Mouse (Mus musculus): ENCODE results near the gene Gm9817. TPM values are rescaled to one million over a fixed set of nuclear protein-coding genes. Genes with fewer than 3 reads are reported as not detected.

Gm9817 gene
- polyA plus RNA-seq, 1 experiment, result 0.02 TPM

GRCm38 (mm10) chr13:45088796-45089221, 10.3 kb downstream of the Gm9817 start:
- H3ac ChIP-seq (ENCODE audit: control insufficient read depth, insufficient read length), result no peak overlapping the region
- no peaks in the 10 kb centered on the region for H3K79me2 ChIP-seq (ENCODE audit: control insufficient read depth, insufficient read depth)
- H3K27me3 ChIP-seq (ENCODE audit: control insufficient read depth, insufficient read depth, insufficient read length), result peaks cover 11% of the 10 kb centered on the region
- TF ChIP-seq MYOD1 (IDR thresholded peaks at IDR 0.05; ENCODE audit: control insufficient read depth in 1 of 3, insufficient read length in 2 of 3, low read depth in 2 of 3) (no peak), SRF (IDR thresholded peaks at IDR 0.05; ENCODE audit: control insufficient read depth, insufficient read length, low read depth) (no peak), REST (IDR thresholded peaks at IDR 0.05; ENCODE audit: insufficient read depth, insufficient read length) (no peak), MYOG (IDR thresholded peaks at IDR 0.05; ENCODE audit: control insufficient read depth in 1 of 3, insufficient read depth in 1 of 3, insufficient read length in 2 of 3, low read depth in 2 of 3) (no peak), E2F4 (IDR thresholded peaks at IDR 0.05; ENCODE audit: insufficient read depth) (no peak), TCF3 (IDR thresholded peaks at IDR 0.05; ENCODE audit: insufficient read length, low read depth) (no peak), MAX (IDR thresholded peaks at IDR 0.05; ENCODE audit: low read depth) (no peak), POLR2A (IDR thresholded peaks at IDR 0.05; ENCODE audit: insufficient read length, low read depth) (no peak), USF1 (IDR thresholded peaks at IDR 0.05; ENCODE audit: low read depth) (no peak), CEBPB (IDR thresholded peaks at IDR 0.05; ENCODE audit: insufficient read depth, poor library complexity, severe bottlenecking) (no peak), TCF12 (IDR thresholded peaks at IDR 0.05; ENCODE audit: insufficient read depth, poor library complexity, severe bottlenecking) (no peak), POLR2AphosphoS2 (IDR thresholded peaks at IDR 0.05; ENCODE audit: insufficient read length, low read depth) (no peak)
- no peak overlapping the region for H3K4me3 ChIP-seq
- no peaks in the 10 kb centered on the region for H3K36me3 ChIP-seq (ENCODE audit: control insufficient read depth, insufficient read depth)
- H3K4me2 ChIP-seq (ENCODE audit: low read depth), result no peak overlapping the region

GRCm38 (mm10) chr13:45089846-45090245, 11.4 kb downstream of the Gm9817 start:
- Histone ChIP-seq H3K4me2 (ENCODE audit: low read depth) (no peak overlapping the region), H3ac (ENCODE audit: control insufficient read depth, insufficient read length) (no peak overlapping the region), H3K4me3 (no peak overlapping the region), H3K36me3 (ENCODE audit: control insufficient read depth, insufficient read depth) (no peaks in the 10 kb centered on the region), H3K27me3 (ENCODE audit: control insufficient read depth, insufficient read depth, insufficient read length) (peaks cover 8% of the 10 kb centered on the region), H3K79me2 (ENCODE audit: control insufficient read depth, insufficient read depth) (no peaks in the 10 kb centered on the region)
- no peak for TF ChIP-seq TCF12 (IDR thresholded peaks at IDR 0.05; ENCODE audit: insufficient read depth, poor library complexity, severe bottlenecking)
- TF ChIP-seq REST (IDR thresholded peaks at IDR 0.05; ENCODE audit: insufficient read depth, insufficient read length), result no peak
- no peak for TF ChIP-seq E2F4 (IDR thresholded peaks at IDR 0.05; ENCODE audit: insufficient read depth)
- TF ChIP-seq TCF3 (IDR thresholded peaks at IDR 0.05; ENCODE audit: insufficient read length, low read depth), result no peak
- TF ChIP-seq MAX (IDR thresholded peaks at IDR 0.05; ENCODE audit: low read depth), result no peak
- TF ChIP-seq USF1 (IDR thresholded peaks at IDR 0.05; ENCODE audit: low read depth), result no peak
- TF ChIP-seq CEBPB (IDR thresholded peaks at IDR 0.05; ENCODE audit: insufficient read depth, poor library complexity, severe bottlenecking), result no peak

DNA sequence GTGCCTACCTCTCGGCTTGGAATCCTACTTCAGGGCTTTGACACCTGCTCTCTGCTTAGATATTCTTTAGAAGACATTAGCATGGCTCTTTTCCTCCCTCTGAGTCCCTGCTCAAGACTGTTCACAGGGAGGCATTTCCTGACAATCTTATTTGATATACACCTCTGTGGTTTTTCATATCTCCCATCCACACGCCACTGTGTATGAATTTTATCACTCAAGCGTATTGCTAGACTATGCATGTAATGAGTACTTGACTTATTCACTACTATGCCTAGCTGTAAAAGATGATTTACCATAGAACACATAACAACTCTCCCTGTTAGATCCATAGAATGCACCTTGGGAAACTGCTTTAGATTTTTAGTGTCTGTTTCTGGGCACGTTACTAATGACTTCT, 14.3 kb downstream of the Gm9817 start:
- H3K27me3 ChIP-seq (ENCODE audit: control insufficient read depth, insufficient read depth, insufficient read length), result no peaks in the 10 kb centered on the region
- no peak for TF ChIP-seq CEBPB (IDR thresholded peaks at IDR 0.05; ENCODE audit: insufficient read depth, poor library complexity, severe bottlenecking)
- no peak for TF ChIP-seq E2F4 (IDR thresholded peaks at IDR 0.05; ENCODE audit: insufficient read depth)
- no peak for TF ChIP-seq REST (IDR thresholded peaks at IDR 0.05; ENCODE audit: insufficient read depth, insufficient read length)
- no peak for TF ChIP-seq TCF12 (IDR thresholded peaks at IDR 0.05; ENCODE audit: insufficient read depth, poor library complexity, severe bottlenecking)
- TF ChIP-seq POLR2AphosphoS2 (IDR thresholded peaks at IDR 0.05; ENCODE audit: insufficient read length, low read depth), result no peak
- TF ChIP-seq MAX (IDR thresholded peaks at IDR 0.05; ENCODE audit: low read depth), result no peak
- TF ChIP-seq POLR2A (IDR thresholded peaks at IDR 0.05; ENCODE audit: insufficient read length, low read depth), result no peak
- H3K79me2 ChIP-seq (ENCODE audit: control insufficient read depth, insufficient read depth), result no peaks in the 10 kb centered on the region
- no peaks in the 10 kb centered on the region for H3K36me3 ChIP-seq (ENCODE audit: control insufficient read depth, insufficient read depth)
- H3ac ChIP-seq (ENCODE audit: control insufficient read depth, insufficient read length), result no peak overlapping the region
- H3K4me3 ChIP-seq, result no peak overlapping the region
- no peak overlapping the region for H3K4me2 ChIP-seq (ENCODE audit: low read depth)

DNA sequence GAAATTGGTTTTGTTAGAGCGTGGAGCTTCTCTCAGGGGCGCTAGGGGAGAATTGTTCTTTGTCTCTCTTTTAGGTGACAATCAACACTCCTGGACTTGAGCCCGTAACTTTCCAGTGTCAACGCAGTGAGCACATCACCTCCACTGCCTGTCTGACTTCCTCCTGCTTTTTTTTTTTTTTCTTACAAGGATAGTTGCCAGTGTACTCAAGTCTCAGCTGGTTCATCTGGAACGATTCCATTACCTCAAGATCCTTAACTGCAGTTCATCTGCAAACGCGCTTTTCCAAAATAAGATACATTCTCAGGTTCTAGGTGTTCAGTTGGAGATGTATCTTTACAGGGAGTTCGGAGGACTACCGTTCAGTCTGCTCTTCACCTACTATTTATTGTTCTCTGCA, 16.5 kb downstream of the Gm9817 start:
- H3K36me3 ChIP-seq (ENCODE audit: control insufficient read depth, insufficient read depth), result no peaks in the 10 kb centered on the region
- no peaks in the 10 kb centered on the region for H3K27me3 ChIP-seq (ENCODE audit: control insufficient read depth, insufficient read depth, insufficient read length)
- no peak overlapping the region for H3ac ChIP-seq (ENCODE audit: control insufficient read depth, insufficient read length)
- no peaks in the 10 kb centered on the region for H3K79me2 ChIP-seq (ENCODE audit: control insufficient read depth, insufficient read depth)
- H3K4me2 ChIP-seq (ENCODE audit: low read depth), result no peak overlapping the region
- H3K4me3 ChIP-seq, result no peak overlapping the region
- TF ChIP-seq TCF12 (IDR thresholded peaks at IDR 0.05; ENCODE audit: insufficient read depth, poor library complexity, severe bottlenecking) (no peak), SRF (IDR thresholded peaks at IDR 0.05; ENCODE audit: control insufficient read depth, insufficient read length, low read depth) (no peak), MYOG (IDR thresholded peaks at IDR 0.05; ENCODE audit: control insufficient read depth in 1 of 3, insufficient read depth in 1 of 3, insufficient read length in 2 of 3, low read depth in 2 of 3) (no peak), TCF3 (IDR thresholded peaks at IDR 0.05; ENCODE audit: insufficient read length, low read depth) (no peak), REST (IDR thresholded peaks at IDR 0.05; ENCODE audit: insufficient read depth, insufficient read length) (no peak), E2F4 (IDR thresholded peaks at IDR 0.05; ENCODE audit: insufficient read depth) (no peak), CEBPB (IDR thresholded peaks at IDR 0.05; ENCODE audit: insufficient read depth, poor library complexity, severe bottlenecking) (no peak), MAX (IDR thresholded peaks at IDR 0.05; ENCODE audit: low read depth) (no peak)

GRCm38 (mm10) chr13:45099582-45100229, 21.2 kb downstream of the Gm9817 start:
- no peak overlapping the region for H3ac ChIP-seq (ENCODE audit: control insufficient read depth, insufficient read length)
- H3K4me2 ChIP-seq (ENCODE audit: low read depth), result no peak overlapping the region
- TF ChIP-seq USF1 (IDR thresholded peaks at IDR 0.05; ENCODE audit: low read depth), result no peak
- TF ChIP-seq POLR2A (IDR thresholded peaks at IDR 0.05; ENCODE audit: insufficient read length, low read depth), result no peak
- no peak for TF ChIP-seq MAX (IDR thresholded peaks at IDR 0.05; ENCODE audit: low read depth)
- no peak for TF ChIP-seq REST (IDR thresholded peaks at IDR 0.05; ENCODE audit: insufficient read depth, insufficient read length)
- TF ChIP-seq CEBPB (IDR thresholded peaks at IDR 0.05; ENCODE audit: insufficient read depth, poor library complexity, severe bottlenecking), result no peak
- TF ChIP-seq E2F4 (IDR thresholded peaks at IDR 0.05; ENCODE audit: insufficient read depth), result no peak
- no peak for TF ChIP-seq POLR2AphosphoS2 (IDR thresholded peaks at IDR 0.05; ENCODE audit: insufficient read length, low read depth)
- TF ChIP-seq SRF (IDR thresholded peaks at IDR 0.05; ENCODE audit: control insufficient read depth, insufficient read length, low read depth), result no peak
- TF ChIP-seq TCF12 (IDR thresholded peaks at IDR 0.05; ENCODE audit: insufficient read depth, poor library complexity, severe bottlenecking), result no peak
- no peak for TF ChIP-seq TCF3 (IDR thresholded peaks at IDR 0.05; ENCODE audit: insufficient read length, low read depth)
- no peak for TF ChIP-seq MYOD1 (IDR thresholded peaks at IDR 0.05; ENCODE audit: control insufficient read depth in 1 of 3, insufficient read length in 2 of 3, low read depth in 2 of 3)
- no peak for TF ChIP-seq MYOG (IDR thresholded peaks at IDR 0.05; ENCODE audit: control insufficient read depth in 1 of 3, insufficient read depth in 1 of 3, insufficient read length in 2 of 3, low read depth in 2 of 3)
- no peak overlapping the region for H3K4me3 ChIP-seq
- no peaks in the 10 kb centered on the region for H3K27me3 ChIP-seq (ENCODE audit: control insufficient read depth, insufficient read depth, insufficient read length)
- no peaks in the 10 kb centered on the region for H3K79me2 ChIP-seq (ENCODE audit: control insufficient read depth, insufficient read depth)
- H3K36me3 ChIP-seq (ENCODE audit: control insufficient read depth, insufficient read depth), result no peaks in the 10 kb centered on the region

Data from myocyte (in vitro differentiated cells).